Mouse (Mus musculus) heart, postnatal 4 days (tissue): Measurements from ENCODE around the gene Rfx7. TPM values are rescaled to one million over a fixed set of nuclear protein-coding genes. Genes with fewer than 3 reads are reported as not detected.

Experiments
- DNase-seq: peaks from one replicate; pipeline ENCODE4 v3.0.0; 2021
- total RNA-seq, 2 experiments: library from RNA; stranded (reverse); gene quantifications; 2 replicates each; pipeline ENCODE4 v1.2.3; 2021

Gene Rfx7
- 10 to 100 TPM; 18.1 to 18.9 TPM for total RNA-seq

GRCm38 (mm10) chr9:72531996-72532380 is at the start of gene Rfx7:
TSS of gene Rfx7 (plus strand) at chr9:72532240.
- DNase-seq, result peak; percentile 82

- DNase-seq, result no peak
These were observed 43.5 kb upstream of the Rfx7 start for GRCm38 (mm10) chr9:72488523-72488922.

GRCm38 (mm10) chr9:72489131-72489530 is 42.9 kb upstream of the Rfx7 start:
- no peak for DNase-seq

DNA sequence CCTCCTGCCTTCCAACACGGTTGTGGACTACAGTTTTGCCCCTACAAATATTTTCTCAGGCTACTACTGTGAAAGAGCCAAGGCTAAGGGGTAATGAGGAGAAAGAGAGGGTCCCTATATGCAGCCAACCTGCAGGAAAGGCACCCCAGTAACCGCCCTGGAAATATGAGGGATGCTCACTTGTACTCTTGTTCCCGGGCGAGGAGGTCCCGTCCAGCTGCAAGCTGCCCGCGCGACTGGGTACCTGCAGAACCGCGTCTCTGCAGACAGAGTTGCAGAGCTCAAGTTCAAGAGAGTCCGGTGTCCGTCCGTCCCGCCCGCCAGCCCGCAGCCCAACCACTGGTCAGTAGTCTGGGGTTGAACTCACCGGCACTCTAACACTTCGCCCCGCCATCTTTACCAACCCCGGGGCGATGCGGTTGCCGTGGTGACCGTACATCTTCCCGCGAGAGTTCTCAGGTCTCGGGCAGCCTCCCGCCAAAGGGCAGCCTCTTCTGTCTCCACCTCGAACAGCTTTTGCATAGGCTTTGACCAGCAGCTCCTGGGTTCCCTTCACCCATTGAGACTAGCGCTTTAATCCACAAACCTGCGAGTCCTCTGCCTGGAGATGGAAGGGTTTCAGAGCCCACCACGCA is 40.4 kb upstream of the Rfx7 start:
- DNase-seq, result peak; percentile 94

- DNase-seq, result no peak
These were observed 39.9 kb upstream of the Rfx7 start, which contains the start of gene Tex9 for GRCm38 (mm10) chr9:72492194-72492565. TSS of gene Tex9 (minus strand) at chr9:72492212.

- DNase-seq, result no peak
These were observed 38.6 kb upstream of the Rfx7 start for GRCm38 (mm10) chr9:72493465-72493864.

DNA sequence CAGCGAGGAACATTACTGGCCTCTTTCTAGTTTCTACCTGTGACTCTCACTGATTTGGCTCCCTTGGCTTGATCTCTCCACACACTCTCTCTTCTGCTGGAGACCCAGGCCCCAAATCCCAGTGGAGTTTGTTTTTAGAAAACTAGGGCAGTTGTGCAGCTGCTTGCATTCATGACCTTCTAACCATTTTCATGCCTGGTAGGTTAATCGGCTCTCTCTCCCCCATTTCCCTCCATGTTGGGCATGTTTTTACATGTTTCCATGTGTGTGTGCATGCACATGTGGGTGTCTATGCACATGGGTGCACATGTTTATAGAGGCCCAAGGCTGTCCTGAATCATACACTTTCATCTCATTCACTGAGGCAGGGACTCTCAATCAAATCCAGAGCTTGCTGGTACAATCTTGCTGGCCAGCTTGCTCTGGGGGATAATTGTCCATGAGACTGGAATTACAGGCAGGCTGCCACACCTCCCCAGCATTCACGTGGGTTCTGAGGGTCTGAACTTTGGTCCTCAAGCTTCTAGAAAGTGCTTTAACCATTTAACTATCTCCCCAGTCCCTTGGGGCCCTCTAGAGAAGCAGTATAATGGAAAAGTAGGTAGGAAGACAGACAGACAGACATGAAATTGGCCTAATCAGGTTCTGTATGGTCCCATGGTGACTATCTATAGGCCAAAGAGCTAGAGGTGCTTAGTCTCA is 37.9 kb upstream of the Rfx7 start:
- no peak for DNase-seq

DNA sequence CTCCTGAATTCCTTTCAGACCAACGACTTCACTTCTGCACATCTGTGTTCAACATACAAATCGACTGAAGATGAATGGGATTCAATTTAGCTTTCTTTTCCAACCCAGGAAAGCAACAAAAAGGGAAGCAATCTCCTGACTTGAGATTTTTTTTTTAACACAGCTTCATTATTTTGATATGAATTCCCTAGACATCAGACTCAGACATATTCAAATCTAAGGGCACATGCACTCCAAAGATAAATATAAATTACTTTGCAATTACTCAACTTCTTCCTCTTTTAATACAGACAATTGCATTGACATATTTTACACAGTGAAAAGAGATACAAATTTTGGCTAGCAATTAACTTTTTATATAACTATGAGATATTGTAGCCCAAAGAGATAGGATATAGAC is 35.3 kb upstream of the Rfx7 start:
- DNase-seq, result no peak

GRCm38 (mm10) chr9:72497171-72497570 is 34.9 kb upstream of the Rfx7 start:
- no peak for DNase-seq

- no peak for DNase-seq
These were observed 19.6 kb upstream of the Rfx7 start for GRCm38 (mm10) chr9:72512229-72512981.

- DNase-seq, result no peak
These were observed 16.7 kb upstream of the Rfx7 start for GRCm38 (mm10) chr9:72515366-72515765.

GRCm38 (mm10) chr9:72519246-72519645 is 12.8 kb upstream of the Rfx7 start:
- DNase-seq, result peak; percentile 11

- DNase-seq, result no peak
These were observed 11.2 kb upstream of the Rfx7 start for GRCm38 (mm10) chr9:72520849-72521248.

DNA sequence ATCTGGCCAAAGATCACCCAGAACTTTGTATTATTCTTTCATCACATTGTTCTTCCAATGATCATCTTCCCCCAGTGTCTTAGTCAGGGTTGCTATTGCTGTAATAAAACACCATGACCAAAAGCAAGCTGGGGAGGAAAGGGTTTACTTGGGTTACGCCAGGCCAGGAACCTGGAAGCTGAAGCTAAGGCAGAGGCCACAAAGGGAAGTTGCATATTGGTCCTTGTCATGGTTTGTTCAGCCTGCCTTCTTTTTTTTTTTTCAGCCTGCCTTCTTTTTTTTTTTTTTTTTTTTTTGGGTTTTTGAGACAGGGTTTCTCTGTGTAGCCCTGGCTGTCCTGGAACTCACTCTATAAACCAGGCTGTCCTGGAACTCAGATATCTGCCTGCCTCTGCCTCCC is 5.9 kb upstream of the Rfx7 start:
- DNase-seq, result no peak

GRCm38 (mm10) chr9:72530237-72530636 is 1.8 kb upstream of the Rfx7 start:
- DNase-seq, result peak; percentile 92

- DNase-seq, result peak; percentile 21
These were observed 1.2 kb upstream of the Rfx7 start for GRCm38 (mm10) chr9:72530824-72531223.

DNA sequence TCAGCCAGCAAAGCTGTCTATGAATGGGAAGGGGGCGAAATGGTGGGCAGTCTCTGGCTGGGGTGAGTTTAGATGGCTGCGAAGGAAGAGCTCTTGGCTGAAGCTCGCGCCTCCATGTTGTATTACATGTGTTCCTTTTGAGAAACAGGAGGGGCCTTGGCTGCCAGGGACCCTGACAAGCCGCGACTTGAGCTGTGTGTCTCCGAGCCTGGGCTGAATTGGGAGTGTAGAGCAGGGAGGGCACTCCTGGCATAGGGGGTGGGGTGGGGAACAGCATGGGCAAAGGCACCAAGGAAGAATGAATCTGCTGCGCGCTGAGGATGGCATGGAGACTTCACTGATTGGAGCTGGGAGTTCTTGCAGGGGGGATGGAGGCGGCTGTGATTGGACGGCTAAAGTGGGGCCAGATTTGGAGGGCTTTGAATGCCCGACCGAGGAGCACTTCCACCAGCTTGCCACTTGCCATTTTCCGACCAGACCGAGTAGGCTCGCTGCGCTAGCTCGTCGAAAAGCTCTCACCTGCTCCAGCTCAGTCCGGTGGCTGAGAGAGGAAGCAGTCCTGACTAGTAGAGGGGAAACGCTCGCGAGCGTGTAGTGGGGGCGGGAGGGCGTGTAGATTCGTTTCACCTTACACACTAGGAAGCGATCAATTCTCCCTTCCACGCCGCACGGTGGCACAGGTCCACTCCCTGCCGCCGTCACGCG is 597 bp upstream of the Rfx7 start:
- DNase-seq, result peak; percentile 78

DNA sequence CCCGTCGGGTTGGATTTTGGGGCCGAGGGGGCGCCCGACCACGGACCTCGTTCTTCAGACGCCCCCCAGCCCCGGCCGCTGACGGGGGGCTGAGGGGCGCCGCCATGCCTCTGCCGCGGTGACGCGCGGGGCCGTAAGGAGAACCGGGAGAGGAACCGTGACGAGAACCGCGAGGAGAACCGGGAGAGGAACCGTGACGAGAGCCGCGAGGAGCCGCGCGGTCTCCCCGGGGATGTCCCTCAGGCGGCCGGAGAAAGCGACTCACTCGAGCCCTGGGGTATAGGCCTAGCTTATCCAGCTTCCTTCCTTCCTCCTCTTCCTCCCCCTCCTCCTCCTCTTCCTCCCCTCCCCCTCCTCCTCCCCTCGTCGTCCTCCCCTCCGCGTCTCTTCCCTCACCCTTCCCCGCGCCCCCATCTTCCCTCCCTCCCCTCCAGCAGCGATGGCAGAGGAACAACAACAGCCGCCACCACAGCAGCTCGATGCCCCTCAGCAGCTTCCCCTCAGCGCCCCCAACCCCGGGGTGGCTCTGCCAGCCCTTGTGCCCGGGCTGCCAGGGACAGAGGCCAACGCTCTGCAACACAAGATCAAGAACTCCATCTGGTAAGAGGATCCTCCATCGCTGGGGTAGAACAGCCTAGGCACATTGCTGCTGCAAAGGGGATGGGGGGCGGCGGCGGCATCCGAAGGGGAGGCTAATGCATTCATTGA is 495 bp downstream of the Rfx7 start:
- peak; percentile 51 for DNase-seq

- DNase-seq, result no peak
These were observed 1.0 kb downstream of the Rfx7 start for GRCm38 (mm10) chr9:72533089-72533415.

- no peak for DNase-seq
These were observed 2.9 kb downstream of the Rfx7 start for GRCm38 (mm10) chr9:72534985-72535384.

GRCm38 (mm10) chr9:72535394-72535793 is 3.4 kb downstream of the Rfx7 start:
- DNase-seq, result no peak

DNA sequence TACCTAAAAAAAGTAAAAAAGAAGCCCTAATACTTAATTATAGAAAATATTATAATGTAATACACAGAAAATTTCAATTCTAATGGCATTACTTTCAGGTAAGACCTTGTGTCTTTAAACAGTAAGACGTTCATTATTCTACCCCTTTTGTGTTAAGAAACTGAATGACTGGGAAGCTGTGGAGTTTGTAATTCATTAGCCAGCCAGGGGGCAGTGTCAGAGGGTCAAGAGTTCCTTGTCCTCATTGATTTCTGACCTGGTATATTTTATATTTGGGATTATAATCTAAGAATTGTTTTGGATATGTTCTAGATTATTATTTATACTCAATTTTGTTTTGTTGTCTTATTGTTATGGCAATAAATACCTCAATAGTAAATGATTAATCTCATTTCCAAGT is 5.0 kb downstream of the Rfx7 start:
- DNase-seq, result no peak
